Mouse (Mus musculus) layer of hippocampus, postnatal 14 days (tissue): Measurements from ENCODE around the gene Myo5c. TPM values are rescaled to one million over a fixed set of nuclear protein-coding genes. Genes with fewer than 3 reads are reported as not detected.

Experiments
- DNase-seq, 2 experiments: peaks; one replicate each; pipeline ENCODE4 v3.0.0; 2021 to 2022; ENCODE audit warnings: low spot score in 2 of 2, mixed read lengths in 1 of 2
- total RNA-seq, 2 experiments: library from RNA; stranded (reverse); gene quantifications; 2 replicates each; pipeline ENCODE4 v1.2.3; 2021

The Myo5c gene
- total RNA-seq, 2 experiments from 2014 or later: 0.58 to 1.6 TPM

DNA sequence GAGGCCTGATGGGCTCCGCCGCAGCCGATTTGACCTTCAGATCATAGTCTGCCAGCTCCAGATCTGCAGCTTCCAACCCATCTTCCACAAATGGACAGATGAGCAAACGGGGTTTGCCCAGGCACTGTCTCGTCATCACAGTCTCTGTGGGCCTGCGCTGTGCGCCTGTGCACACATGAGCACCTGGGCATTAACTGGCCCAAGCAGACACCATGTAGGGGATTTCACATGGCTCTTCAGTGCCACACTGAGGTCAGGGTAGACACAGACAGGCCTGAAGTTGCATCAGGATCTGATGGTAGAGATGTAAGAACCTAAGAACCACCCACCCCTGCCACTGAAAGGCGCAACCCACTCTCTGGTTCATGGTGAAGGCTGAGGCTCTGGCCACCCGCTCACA lies 43.2 kb downstream of the Myo5c start:
- no peak for DNase-seq

DNA sequence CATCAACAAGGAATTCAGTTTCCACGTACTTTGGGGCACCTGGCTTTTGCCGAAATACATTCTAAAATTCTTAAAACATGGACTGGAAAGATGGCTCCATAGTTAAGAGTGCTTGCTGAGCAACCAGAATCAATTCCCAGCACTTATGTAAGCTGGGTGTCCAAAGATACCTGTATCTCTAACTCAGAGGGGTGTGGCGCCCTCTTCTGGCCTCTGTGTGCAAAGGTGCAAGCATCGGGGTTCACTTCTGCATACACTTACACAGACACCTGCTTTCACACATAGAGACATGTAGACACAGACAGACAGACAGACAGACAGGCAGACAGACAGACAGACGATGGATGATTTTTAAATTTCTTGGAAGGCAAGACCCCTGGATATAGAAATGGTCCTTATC lies 49.0 kb downstream of the Myo5c start:
- DNase-seq: peak; percentile 17 to 24

DNA sequence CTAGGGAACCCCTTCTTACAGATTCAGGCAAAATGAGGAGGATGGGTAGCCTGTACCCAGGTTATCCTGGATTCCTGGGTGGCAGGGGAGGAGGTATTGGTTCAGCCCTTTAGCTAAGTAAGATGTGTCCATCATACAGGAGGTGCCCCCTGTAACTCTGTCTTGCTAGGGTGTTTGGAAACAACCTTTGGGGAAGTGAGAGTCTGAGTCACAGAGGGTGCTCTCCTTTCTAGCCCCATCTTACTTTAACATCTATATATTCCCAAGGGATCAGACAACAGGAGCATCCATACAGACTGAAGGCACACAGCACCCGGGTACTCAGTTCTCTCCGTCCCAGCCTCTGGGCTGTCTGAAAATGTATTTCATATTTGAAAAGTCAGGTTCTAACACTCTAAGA lies 50.4 kb downstream of the Myo5c start:
- no peak for DNase-seq

DNA sequence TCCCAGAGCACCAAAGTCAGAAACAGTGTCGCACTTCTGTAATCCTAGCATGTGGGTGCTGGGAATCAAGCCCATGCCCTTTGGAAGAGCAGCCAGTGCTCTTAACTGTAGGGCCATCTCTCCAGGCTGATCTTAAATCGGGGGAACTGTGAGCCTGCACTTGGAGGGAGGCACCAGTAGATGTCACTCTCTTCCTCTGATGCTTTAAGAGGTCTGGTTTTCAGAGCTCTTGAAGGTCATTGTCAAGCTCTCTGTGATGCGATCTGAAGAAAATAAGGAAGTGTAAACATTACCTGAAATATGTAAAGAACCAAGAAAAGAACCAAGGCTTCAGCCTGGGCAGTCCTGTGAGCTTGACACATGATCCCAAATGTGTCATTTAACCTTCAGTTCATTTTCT lies 51.0 kb downstream of the Myo5c start:
- peak; percentile 52 to 72 for DNase-seq

DNA sequence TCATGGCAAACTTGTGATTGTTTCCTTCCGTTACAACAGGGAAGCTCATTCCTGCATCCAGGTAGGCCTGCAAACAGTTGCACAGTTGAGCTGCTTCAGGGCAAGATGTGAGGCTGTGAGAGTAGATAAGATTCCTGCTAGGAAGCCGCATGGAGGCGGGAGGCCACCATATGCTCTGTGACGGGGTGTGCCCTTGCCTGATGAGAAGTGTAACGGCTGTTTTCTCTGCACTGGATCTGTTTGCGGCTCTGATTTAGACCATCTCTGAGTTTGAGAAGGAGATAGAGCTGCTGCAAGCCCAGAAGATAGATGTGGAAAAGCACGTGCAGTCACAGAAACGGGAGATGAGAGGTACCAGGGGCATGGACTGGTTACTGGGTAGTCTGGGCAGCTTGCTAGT lies 51.8 kb downstream of the Myo5c start:
- no peak for DNase-seq

DNA sequence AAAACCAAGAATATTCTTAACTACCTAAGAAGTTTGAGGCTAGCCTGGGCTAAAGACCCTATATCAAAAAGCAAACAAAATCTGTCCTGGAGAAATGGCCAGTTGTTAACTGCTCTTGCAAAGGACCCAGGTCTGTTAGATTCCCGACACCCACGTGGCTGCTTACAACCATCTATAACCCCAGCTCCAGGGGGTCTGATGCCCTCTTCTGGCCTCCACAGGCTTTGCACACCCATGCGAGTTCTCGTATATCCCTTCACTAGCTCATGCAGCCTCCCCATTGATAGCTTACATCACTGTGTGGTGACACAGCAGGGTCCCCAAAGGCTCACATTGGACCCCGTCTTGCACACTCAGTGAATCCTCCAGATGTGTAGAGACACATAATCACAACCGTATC lies 53.5 kb downstream of the Myo5c start:
- no peak for DNase-seq

DNA sequence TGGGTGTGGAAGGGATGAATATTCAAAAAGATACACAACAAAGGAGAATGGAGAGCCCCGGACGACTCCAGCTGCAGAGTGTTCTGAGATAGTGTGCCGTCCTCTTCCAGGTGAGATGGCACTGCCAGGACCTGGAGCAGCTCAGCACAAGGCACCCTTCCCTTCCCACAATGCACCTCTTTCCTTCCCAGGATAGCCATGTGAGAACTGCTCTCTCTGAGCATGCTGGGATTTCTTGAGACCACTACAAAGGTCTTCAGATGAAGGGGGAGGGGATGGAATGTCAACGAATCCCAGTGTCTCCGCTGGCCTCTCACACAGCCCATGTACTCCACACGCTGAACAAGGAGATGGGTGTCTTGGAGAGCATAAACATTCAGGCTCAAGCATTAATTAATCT lies 55.8 kb downstream of the Myo5c start:
- DNase-seq: no peak

DNA sequence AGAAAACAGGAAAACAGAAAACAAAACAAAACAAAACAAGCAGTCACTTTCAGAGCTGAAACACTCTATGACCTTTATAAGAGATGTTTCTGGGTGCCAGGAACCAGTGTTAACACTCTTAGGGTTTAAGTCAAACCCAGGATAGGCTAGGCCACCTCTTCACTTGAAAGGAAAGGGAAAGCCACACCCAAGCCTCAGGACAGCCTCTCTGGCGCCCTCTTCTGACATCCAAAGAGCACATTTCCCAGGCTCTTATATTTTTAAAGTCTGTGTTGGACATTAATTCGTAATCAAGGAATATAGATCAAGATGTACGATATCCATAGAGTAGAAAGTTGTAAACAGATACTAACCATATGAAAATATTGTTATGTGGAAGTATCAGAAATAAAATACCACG lies 57.7 kb downstream of the Myo5c start:
- DNase-seq: no peak

DNA sequence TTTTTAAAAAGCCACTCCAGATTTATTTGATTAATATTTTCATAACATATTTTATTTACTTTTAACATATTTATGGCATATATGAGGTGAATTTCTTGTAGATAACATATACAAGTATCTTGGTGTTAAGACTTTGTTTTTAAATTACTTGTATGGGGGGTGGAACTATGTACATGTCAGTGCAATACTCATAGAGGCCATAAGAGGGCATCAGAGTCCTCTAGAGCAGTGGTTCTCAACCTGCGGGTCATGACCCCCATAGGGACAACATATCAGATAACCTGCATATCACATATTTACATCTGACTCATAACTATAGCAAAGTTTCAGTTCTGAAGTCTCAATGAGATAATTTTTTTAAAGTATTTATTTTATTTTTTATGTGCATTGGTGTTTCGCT lies 67.5 kb downstream of the Myo5c start:
- no peak for DNase-seq

DNA sequence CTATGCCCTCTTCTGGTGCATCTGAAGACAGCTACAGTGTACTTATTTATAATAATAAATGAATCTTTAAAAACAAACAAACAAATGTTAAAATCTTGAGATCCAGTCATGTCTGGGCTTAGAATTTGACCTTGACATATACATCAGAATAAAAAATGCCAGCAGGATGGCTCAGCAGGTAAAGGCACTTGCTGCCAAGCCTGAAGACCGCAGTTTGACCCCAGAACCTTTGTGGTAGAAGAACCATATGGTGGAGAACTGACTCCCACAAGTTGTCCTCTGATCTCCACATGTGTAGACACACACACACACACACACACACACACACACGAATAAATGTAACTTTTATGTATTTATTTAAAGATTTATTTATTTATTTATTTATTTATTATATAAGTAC lies 71.2 kb downstream of the Myo5c start:
- DNase-seq: no peak

DNA sequence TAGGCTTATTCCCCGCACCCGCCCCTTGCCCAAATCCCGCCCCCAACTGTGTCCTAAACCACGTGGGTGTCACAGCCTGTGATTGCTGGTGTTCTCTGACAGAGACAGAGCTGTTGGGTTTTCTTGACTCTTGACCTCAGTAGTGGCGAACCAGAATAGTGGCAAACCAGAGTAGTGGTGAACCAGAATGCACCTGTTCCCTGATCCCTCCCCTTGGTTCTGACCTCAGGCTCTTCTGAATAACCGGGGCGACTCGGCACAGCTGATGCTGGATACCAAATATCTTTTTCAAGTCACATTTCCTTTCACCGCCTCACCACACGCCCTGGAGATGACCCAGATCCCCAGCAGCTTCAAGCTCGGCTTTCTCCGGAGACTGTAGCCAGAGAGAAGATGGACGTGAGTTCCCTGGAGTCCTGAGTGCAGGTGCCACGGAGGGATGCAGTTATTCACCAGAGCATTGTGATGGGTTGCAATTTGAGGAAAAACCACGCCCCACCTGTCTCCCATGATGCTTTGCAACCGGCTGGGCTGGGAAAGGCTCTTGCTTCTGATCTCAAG lies 72.0 kb downstream of the Myo5c start:
- DNase-seq: no peak

DNA sequence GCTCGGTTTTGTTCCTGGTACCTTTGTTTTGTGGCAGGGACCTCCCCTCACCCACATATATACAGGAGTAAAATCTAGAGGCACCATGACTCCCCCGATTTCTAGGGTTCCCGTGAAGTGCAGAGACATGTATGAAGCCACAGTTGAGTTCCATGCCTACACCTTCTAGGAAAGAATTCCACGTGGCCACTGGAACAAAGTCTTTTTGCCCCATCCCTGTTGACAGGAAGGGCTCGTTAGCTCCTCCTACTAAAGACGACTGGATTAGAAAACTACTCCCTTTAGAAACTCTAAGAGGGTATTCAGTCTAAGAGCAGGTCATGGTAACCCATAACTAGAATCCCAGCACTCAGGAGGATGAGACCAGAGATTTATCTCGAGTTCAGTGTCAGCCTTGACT lies 72.5 kb downstream of the Myo5c start:
- no peak for DNase-seq

DNA sequence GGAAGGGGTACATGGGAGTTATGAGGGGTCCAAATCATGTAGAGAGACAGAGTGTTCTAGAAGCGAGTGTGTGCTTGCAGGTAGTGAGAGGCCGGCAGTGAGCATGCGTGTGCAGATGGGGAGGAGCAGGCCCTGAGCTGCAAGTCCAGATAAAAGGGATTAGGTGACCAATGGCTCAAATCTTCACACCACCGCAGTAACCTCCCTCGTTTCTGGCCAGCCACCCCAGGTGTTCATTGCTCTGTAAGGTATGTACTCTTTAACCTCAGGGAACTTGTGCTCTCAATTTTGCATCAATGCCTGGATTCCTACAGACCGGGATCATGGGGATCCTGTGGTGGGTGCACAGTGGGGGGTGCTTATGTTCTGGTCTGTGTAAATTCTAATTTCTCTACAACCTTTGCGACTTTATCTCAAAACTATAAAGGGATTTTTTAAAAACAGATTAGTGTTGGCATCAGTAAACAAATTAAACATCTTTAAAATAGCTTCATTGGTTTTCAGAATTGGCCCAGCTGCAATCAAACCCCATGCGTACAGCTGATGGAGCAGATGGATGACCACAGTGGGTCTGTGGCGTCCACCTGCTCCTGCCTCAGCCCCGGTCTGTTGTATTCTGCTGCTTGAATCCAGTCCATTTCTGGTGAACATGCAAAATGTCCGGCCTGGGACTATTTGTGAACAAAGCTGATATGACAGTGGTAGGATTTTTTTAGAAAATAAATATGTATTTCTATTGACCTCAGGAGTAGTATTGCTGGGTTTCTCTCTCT lies 74.5 kb downstream of the Myo5c start, which contains the start of gene Gnb5:
Gene Gnb5 (plus strand): TSS at position 163 of the 773 bp plus-strand sequence.
- DNase-seq: peak in 1 of 2 experiments; percentile 68

DNA sequence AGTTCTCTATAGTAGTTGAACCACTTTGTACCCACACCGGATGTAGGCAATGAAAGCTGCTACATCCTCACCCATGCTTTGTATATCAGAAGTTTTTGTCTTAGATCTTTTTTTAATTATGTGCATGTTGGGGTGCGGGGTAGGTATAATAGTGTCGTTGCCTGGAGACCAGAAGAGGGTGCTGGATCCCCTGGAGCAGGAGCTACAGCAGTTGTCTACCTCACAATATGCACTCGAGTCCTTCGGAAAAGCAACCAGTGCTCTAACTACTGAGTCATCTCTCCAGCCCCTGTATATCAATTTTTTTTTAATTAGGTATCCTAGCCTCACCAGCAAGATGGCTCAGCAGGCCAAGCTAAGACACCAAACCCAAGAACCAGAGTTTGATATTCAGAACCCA lies 75.2 kb downstream of the Myo5c start:
- no peak for DNase-seq

DNA sequence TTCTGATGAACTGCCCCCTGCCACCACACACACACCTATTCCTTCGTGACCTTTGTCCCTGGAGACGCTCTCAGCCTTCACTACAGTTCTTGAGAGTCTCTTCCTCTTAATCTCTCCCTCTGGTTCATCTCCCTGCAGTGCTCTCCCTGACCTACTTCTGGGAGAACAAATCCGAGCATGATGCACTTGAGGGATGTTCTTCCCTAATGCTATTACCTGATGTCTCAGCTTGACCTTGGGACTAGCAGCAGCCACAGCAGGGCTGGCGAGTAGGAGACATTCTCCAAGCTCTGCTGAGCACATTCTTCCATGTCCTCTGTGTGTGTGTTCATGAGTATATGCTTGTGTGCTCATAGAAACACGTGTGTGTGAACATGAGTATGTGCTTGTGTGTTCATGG lies 76.8 kb downstream of the Myo5c start:
- DNase-seq: no peak

DNA sequence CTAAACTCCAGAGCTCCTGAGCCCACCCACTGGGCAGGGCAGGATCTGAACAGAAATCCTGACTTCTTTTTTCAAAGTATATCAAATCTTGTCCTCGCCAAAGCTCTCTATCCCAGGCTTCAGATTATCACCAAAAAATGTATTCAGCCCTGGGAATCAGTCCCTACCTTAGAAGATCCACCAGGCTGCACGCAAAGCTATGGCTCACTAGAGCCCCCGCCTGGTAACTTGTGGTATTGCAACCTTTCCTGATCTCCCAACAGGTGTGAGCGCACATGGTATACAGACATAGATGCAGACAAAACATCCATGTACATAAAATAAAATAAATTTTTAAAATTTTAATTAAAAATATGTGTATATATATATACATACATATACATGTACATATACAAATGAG lies 80.2 kb downstream of the Myo5c start:
- DNase-seq: peak; percentile 77 to 86

DNA sequence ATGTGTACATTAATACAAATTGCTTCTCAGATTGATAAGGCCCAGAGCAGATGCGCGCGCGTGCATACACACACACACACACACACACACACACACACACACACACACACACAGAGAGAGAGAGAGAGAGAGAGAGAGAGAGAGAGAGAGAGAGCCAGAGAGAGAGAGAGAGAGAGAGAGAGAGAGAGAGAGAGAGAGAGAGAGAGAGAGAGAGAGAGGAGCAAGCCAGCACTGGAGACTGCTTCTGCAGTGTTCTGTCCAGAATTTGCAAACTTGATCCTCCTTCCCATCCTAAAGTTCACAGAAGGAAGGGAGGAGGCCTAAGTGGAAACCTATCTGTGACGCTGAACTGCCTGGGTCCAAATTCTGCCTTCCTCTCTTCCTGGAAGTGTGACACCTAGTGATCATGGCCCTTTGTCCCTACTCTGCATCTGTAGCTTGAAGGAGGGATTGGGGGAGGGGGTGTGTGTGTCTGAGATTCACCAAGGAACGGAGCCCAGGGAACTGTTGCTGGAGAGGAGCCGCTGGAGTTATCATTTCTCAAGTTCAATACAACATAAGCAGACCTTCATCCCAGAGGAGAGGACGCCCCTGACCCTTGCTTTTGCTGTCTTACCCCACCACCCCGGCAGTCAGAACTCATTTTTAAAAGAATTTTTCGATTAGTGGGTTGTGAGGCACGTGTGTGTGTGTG lies 81.5 kb downstream of the Myo5c start:
- DNase-seq: no peak

DNA sequence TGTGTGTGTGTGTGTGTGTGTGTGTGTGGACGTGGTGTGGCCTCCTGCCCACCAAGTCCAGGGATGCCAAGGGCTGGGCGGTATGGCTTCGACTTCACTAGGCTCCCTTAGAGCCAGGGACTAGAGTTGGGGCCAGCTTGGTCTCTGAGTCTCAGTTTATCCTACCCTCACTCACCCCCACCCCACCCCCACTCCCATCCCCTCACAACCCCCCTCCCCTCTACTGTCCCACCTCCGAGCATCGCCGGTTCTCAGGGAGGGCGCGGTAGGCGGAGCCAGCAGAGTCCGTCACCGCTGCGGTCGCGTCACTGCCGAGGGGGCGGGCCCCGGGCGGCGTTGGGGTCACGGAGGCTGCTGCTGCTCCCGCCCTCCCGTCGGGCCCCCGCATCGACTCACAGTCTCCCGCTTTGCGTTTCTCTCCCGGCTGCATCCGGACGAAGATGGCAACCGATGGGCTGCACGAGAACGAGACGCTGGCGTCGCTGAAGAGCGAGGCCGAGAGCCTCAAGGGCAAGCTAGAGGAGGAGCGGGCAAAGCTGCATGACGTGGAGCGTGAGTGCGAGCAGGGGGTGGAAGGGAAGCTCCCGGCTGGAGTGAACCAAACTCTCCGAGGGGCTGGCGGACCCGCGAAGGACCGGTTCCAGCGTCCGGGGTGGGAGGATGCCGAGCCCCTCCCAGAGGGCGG lies 82.2 kb downstream of the Myo5c start:
- peak; percentile 83 to 84 for DNase-seq

DNA sequence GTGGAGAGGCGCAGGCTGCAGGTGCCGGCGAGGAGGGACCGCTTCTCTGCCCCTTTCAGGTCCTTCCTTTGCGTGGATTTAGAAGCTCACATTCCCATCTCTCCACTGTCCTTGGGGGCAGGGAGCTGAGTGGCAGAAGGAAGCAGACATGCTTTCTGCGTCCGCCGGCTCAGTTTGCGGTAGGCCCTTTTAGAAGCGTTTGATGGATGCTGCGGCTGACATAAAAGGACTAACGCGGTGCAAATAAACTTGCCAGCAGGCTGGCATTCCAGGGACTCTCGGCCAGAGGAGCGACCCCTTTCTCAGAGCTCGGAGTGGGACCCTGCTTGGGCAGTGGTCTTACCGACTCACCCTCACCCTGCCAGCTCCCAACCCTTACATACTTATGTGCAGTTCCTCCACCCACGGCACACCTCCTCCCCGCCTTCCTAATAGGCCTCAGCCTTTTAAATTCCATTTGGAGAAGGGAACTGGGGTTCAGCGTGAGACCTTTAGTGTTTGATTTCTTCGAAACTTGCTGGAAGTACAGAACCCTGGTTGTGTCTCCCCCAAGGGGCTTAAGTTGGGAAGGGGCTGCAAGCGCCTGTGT lies 82.8 kb downstream of the Myo5c start:
- DNase-seq: no peak

DNA sequence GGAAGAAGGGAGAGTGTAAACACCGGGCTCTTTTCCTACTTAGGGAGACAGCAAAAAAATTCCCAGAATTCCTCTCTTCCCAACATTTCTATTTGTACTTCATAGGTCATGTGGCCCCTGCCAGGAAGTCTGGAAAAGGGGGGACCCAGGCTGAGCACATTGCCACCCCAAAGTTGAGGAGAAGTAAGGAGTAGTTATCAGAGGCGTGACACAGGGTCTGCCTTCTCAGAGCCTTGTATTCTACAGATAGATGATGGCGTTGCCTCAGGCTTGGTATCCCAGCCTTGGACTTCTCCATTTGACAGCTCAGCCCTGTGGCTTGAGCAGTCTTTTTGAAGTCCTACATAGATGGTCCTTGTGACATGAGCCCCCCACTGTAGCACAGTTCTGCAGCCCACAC lies 83.4 kb downstream of the Myo5c start:
- DNase-seq: no peak

DNA sequence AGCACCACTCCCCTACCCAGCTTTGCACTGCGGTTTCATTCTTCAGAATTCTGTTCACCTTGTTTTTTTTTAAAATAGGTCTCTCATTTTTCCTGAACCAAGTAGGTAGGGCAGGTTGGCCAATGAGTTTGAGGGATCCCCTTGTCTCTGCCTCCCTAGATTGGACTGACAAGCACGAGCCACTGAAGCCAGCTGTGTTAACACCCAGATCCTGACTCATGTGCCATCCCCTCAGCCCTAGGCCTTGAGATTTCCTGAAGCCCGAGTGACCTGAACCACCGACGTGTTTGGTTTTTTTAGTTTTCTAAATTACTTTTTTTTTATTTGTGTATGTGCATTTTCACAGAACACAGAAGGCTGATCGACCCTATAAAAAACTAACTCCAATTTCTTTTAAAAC lies 85.0 kb downstream of the Myo5c start:
- DNase-seq: no peak

DNA sequence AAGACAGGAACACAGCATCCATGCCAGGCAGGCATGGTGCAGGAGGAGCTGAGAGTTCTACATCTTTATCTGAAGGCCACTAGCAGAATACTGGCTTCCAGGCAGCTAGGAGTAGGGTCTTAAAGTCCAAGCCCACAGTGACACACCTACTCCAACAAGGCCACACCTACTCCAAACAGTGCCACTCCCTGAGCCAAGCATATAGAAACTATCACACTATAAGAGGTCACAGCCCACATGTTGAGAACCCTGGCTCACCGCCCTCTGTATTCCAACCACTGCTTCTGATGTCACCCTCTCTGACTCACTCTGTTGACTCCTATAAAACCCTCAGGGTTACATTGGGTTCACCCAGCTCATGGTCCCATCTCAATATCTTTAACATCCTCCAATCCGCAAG lies 86.4 kb downstream of the Myo5c start:
- DNase-seq: no peak
